Mouse (Mus musculus): ENCODE results near the gene Tmem139.

GRCm38 (mm10) chr6:42309816-42310378 lies 48.1 kb downstream of the Tmem139 start:
- no peak for TF ChIP-seq POLR2A (IDR thresholded peaks at IDR 0.05; ENCODE audit: control insufficient read depth, low read depth, low read length)
- 0 out of 2 replicates have a peak, but pooled peaks have one; percentile 0 for TF ChIP-seq CTCF (IDR thresholded peaks at IDR 0.05; ENCODE audit: control insufficient read depth, insufficient read depth, insufficient replicate concordance, low read depth, low read length)

Measured in testis, adult 2 months (tissue).